Mouse (Mus musculus) midbrain, embryonic 15.5 days (tissue): Measurements from ENCODE around the gene Hsh2d. TPM values are rescaled to one million over a fixed set of nuclear protein-coding genes. Genes with fewer than 3 reads are reported as not detected.

Source experiments
- ATAC-seq: fragments of 200-750 bp; cut with Nextera tagmentation; replicated peaks from 2 replicates; pipeline ENCODE4 v1.8.0; 2017; ENCODE audit warnings: moderate TSS enrichment
- H3K27ac ChIP-seq: fragments of 300-500 bp; sonication (generic); 2 replicates; pipeline ENCODE4 v1.5.1; 2015; ENCODE audit warnings: mild to moderate bottlenecking, inconsistent platforms
- H3K27me3 ChIP-seq: fragments of 300-500 bp; sonication (generic); replicated peaks from 2 replicates; pipeline ENCODE4 v1.6.1; 2015; ENCODE audit warnings: inconsistent platforms
- H3K36me3 ChIP-seq: fragments of 300-500 bp; sonication (generic); replicated peaks from 2 replicates; pipeline ENCODE4 v1.6.1; 2015; ENCODE audit warnings: inconsistent platforms
- H3K4me1 ChIP-seq: fragments of 300-500 bp; sonication (generic); 2 replicates; pipeline ENCODE4 v1.6.1; 2015; ENCODE audit warnings: inconsistent platforms
- H3K4me2 ChIP-seq: fragments of 300-500 bp; sonication (generic); 2 replicates; pipeline ENCODE4 v1.6.1; 2015; ENCODE audit warnings: inconsistent platforms, mild to moderate bottlenecking, moderate library complexity
- H3K4me3 ChIP-seq: fragments of 300-500 bp; sonication (generic); 2 replicates; pipeline ENCODE4 v1.5.1; 2015; ENCODE audit warnings: mild to moderate bottlenecking, inconsistent platforms
- H3K9ac ChIP-seq: fragments of 300-500 bp; sonication (generic); 2 replicates; pipeline ENCODE4 v1.6.1; 2015; ENCODE audit warnings: mild to moderate bottlenecking, inconsistent platforms
- H3K9me3 ChIP-seq: fragments of 300-500 bp; sonication (generic); 2 replicates; pipeline ENCODE4 v1.6.1; 2016; ENCODE audit warnings: inconsistent platforms
- WGBS: fragments of 180-500 bp; shearing (Covaris S2); methylation state at CpG from one replicate; pipeline ENCODE4 v1.1.7; 2015; ENCODE audit warnings: mixed read lengths; 5-methylcytosine and 5-hydroxymethylcytosine counted together
- polyA plus RNA-seq: library from polyadenylated mRNA; unstranded; fragments of >200 nt; fragmentation: Nextera tagmentation; extraction: Ambion mirVana; gene quantifications from 2 replicates; pipeline ENCODE4 v1.2.1, GENCODE M21; 2015

The Hsh2d gene
- polyA plus RNA-seq, 1 experiment from 2014 or later, result not detected

DNA sequence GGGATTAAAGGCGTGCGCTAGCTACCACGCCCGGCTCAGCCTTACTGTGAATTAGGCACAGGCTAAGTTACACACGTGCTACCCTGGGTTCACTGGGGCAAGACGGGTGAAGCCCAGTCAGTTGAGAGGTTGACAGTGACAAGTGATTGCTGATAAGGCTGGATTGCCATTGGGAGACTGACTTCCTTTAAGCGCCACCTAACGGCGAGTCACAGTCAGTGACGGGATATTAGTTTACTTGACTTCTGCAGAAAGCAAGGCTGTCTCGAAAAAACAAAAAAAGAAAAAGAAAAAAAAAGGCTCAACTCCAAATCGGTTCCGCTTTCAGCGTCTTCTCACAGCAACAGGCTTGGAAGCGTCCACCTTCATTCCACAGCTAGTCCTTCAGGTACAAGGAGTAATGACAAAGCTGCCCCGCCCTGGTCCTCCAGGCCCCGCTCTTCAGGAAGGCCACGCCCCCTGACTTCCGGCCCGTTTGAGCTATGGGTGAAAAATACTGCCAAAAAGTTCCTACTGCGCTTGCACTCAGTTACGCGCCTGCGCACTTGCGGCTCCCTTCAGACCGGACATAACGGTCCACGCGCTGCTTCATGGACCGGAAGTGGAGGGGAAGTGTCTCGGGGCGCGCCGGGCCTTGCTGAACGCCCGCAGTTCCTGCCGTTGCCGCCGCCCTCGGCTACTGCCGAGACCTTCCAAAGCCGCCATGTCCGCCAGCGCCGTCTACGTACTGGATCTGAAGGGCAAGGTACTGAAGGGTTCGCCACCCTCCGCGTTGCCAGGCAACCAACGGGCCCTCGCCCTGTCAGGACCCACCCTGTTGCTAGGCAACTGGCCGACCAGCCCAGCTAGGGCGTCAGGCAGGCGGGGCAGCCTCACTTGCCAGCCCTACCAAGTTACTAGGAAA lies 50.3 kb downstream of the Hsh2d start, which contains the start of gene Ap1m1:
Gene Ap1m1 (plus strand): TSS at position 520 of the 904 bp plus-strand sequence.
- H3K27me3 ChIP-seq, result no peaks in the 10 kb centered on the region
- peak within 1 kb of the TSS; percentile 61 for H3K4me2 ChIP-seq
- peak within 1 kb of the TSS; percentile 50 for H3K9ac ChIP-seq
- peak; percentile 96 for ATAC-seq
- peak within 1 kb of the TSS; percentile 94 for H3K27ac ChIP-seq
- H3K9me3 ChIP-seq, result no peaks in the 10 kb centered on the region
- H3K36me3 ChIP-seq, result no peaks in the 10 kb centered on the region
- peak within 1 kb of the TSS; percentile 53 for H3K4me3 ChIP-seq
- H3K4me1 ChIP-seq, result peaks cover 21% of the 10 kb centered on the region
- under 1% methylated on average over 54 of the region's 54 CpGs for WGBS

DNA sequence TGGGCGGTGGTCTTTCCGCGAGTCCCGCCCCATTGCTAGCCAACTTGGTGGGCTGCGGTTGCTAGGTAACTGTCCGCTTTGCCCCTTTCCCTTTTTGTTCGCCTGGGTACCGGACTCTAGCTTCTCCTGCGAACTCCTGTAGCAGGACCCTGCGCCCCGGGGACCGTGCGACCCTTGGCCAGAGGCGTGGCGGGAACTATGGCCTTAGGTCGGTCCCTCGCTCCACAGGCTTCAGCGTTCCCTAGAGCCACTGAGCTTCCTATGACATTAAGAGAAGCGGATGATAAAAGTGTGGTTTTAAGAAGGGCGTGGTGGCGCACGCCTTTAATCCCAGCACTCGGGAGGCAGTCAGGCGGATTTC lies 50.9 kb downstream of the Hsh2d start:
- H3K27me3 ChIP-seq, result no peaks in the 10 kb centered on the region
- H3K4me3 ChIP-seq, result peak overlapping the region; percentile 53
- H3K27ac ChIP-seq, result peak overlapping the region; percentile 94
- H3K9me3 ChIP-seq, result no peaks in the 10 kb centered on the region
- H3K9ac ChIP-seq, result peak overlapping the region; percentile 50
- WGBS, result under 1% methylated on average over 24 of the region's 24 CpGs
- no peaks in the 10 kb centered on the region; the same call in 1 of the 2 replicates for H3K36me3 ChIP-seq
- peaks cover 21% of the 10 kb centered on the region for H3K4me1 ChIP-seq
- ATAC-seq, result no peak; the same call in 1 of the 2 replicates
- peak overlapping the region; percentile 61 for H3K4me2 ChIP-seq

DNA sequence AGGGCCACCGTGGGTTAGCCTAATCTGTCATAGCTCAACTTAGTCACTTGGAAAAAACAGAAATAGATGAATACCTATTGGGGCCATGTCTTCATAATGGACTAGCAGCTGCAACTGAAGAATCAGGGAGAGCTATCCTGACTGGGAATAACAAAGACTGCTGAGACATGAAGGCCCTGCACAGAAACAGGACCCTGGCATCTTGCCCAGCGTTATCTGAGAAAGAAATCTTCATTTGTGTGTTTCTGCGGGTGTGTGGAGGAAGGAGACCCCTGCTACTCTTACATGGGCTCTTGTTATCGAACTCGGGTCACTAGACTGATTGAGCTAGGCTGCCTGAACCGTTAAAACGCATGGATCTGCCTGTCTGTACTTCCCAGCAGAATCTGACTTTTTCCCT lies 51.5 kb downstream of the Hsh2d start:
- Histone ChIP-seq H3K4me3 (peak overlapping the region; percentile 53), H3K27ac (no peak overlapping the region; the same call in 1 of the 2 replicates), H3K4me2 (peak overlapping the region; percentile 61), H3K36me3 (peaks cover 3% of the 10 kb centered on the region; the same call in 1 of the 2 replicates), H3K9me3 (no peaks in the 10 kb centered on the region), H3K4me1 (peaks cover 21% of the 10 kb centered on the region), H3K9ac (peak overlapping the region; percentile 50), H3K27me3 (no peaks in the 10 kb centered on the region)
- no peak for ATAC-seq
- 66% methylated on average over 7 of the region's 7 CpGs for WGBS

DNA sequence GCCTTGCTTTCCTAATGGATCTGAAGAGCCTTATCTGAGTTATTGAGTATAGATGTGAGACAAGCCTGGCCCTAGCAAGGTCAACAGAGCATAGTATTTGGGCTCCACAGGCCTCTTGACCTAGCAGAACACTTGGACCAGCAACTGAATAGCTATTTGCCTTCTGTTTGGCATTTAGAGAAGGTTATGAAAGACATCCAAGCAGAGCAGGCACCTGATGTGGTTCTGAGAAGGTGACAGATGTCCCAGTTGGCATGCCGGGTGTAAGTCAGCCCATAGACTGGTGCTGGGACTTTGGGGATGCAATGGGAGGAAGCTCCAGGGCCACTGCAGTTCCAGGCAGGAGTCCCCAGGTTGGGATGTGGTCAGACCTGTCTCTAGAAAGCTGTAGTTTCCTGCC lies 52.8 kb downstream of the Hsh2d start:
- 96% methylated on average over 1 of the region's 1 CpGs for WGBS

DNA sequence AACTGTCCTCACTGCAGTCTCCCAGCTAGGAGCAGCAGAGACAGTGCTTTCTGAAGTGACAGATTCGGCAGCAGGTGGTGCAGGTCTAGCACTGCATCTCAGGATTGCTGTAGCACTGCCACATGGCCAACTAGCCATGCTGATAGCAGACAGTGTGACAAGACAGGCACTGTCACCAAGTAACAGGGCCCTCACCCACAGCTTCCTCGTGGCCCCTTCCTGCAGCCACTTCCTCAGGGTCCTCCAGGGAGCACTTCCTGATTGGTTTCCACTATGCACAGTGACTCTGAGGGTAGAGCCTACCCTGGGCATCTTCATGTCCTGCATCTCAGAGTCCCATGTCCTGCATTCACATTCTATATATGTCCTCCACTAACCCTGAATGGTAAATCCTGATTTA lies 55.2 kb downstream of the Hsh2d start:
- no peak for ATAC-seq
- 84% methylated on average over 2 of the region's 2 CpGs for WGBS
- Histone ChIP-seq H3K27me3 (no peaks in the 10 kb centered on the region), H3K4me2 (no peak overlapping the region), H3K27ac (no peak overlapping the region), H3K4me1 (peaks cover 19% of the 10 kb centered on the region), H3K9ac (no peak overlapping the region), H3K36me3 (peaks cover 6% of the 10 kb centered on the region; the same call in 1 of the 2 replicates), H3K9me3 (no peaks in the 10 kb centered on the region), H3K4me3 (no peak overlapping the region)

More for the DNA sequence above, 52.8 kb downstream of the Hsh2d start:
- Histone ChIP-seq H3K27me3 (no peaks in the 10 kb centered on the region), H3K36me3 (peaks cover 6% of the 10 kb centered on the region; the same call in 1 of the 2 replicates), H3K27ac (no peak overlapping the region), H3K4me3 (no peak overlapping the region), H3K9me3 (no peaks in the 10 kb centered on the region), H3K4me1 (peaks cover 21% of the 10 kb centered on the region), H3K4me2 (no peak overlapping the region), H3K9ac (no peak overlapping the region)
- no peak for ATAC-seq

Other genes with a start within 250 kb of the Hsh2d start
- gene Zfp961, start 238.6 kb upstream of the Hsh2d start, polyA plus RNA-seq, result 16.3 and 17.4 TPM in 2 replicates
- gene Cyp4f18, start 180.0 kb upstream of the Hsh2d start, polyA plus RNA-seq, result 0.96 and 0.98 TPM in 2 replicates
- gene Olfr372, start 148.4 kb upstream of the Hsh2d start, polyA plus RNA-seq, result not detected in 2 replicates
- gene Olfr373, start 106.5 kb upstream of the Hsh2d start, polyA plus RNA-seq, result not detected in 2 replicates
- 0.06 TPM in 1 of 2 replicates, not detected in the other for gene Olfr374, start 82.6 kb upstream of the Hsh2d start, polyA plus RNA-seq
- gene Tpm4, start 54.7 kb upstream of the Hsh2d start, polyA plus RNA-seq, result 172 and 176 TPM in 2 replicates
- gene Rab8a, start 28.4 kb upstream of the Hsh2d start, polyA plus RNA-seq, result 88.8 and 91.6 TPM in 2 replicates
- gene Cib3, start 23.2 kb downstream of the Hsh2d start, polyA plus RNA-seq, result not detected in 2 replicates
- gene Gm11034, start 24.0 kb downstream of the Hsh2d start, polyA plus RNA-seq, result not detected in 2 replicates
- 112 and 115 TPM in 2 replicates for gene Fam32a, start 30.1 kb downstream of the Hsh2d start, polyA plus RNA-seq
- 296 and 302 TPM in 2 replicates for gene Ap1m1, start 50.4 kb downstream of the Hsh2d start, polyA plus RNA-seq
- gene Gm10282, start 115.6 kb downstream of the Hsh2d start, polyA plus RNA-seq, result 9.0 and 11.9 TPM in 2 replicates
- gene Klf2, start 129.4 kb downstream of the Hsh2d start, polyA plus RNA-seq, result 4.7 and 5.4 TPM in 2 replicates
- gene Eps15l1, start 231.8 kb downstream of the Hsh2d start, polyA plus RNA-seq, result 63.6 and 63.7 TPM in 2 replicates